Mouse (Mus musculus) midbrain, embryonic 16.5 days (tissue): Measurements from ENCODE around the gene Hacd1. TPM values are rescaled to one million over a fixed set of nuclear protein-coding genes. Genes with fewer than 3 reads are reported as not detected.

Experiments
- ATAC-seq: fragments of 200-750 bp; cut with Nextera tagmentation; 2 replicates; pipeline ENCODE4 v1.8.0; 2017; ENCODE audit warnings: moderate TSS enrichment
- H3K27ac ChIP-seq: fragments of 300-500 bp; sonication (generic); 2 replicates; pipeline ENCODE4 v1.5.1; 2014; ENCODE audit warnings: mild to moderate bottlenecking, low read length, mixed read lengths
- H3K27me3 ChIP-seq: fragments of 300-500 bp; sonication (generic); 2 replicates; pipeline ENCODE4 v1.6.1; 2014; ENCODE audit warnings: low read depth, low read length, mixed read lengths; ENCODE audit not compliant: control insufficient read depth, insufficient read depth
- H3K36me3 ChIP-seq: fragments of 300-500 bp; sonication (generic); 2 replicates; pipeline ENCODE4 v1.6.1; 2014; ENCODE audit warnings: mild to moderate bottlenecking, low read length, moderate library complexity, mixed read lengths; ENCODE audit not compliant: control insufficient read depth, insufficient read depth
- H3K4me1 ChIP-seq: fragments of 300-500 bp; sonication (generic); 2 replicates; pipeline ENCODE4 v1.6.1; 2014; ENCODE audit warnings: mild to moderate bottlenecking, low read length, mixed read lengths; ENCODE audit not compliant: control insufficient read depth, insufficient read depth
- H3K4me2 ChIP-seq: fragments of 300-500 bp; sonication (generic); 2 replicates; pipeline ENCODE4 v1.6.1; 2014; ENCODE audit warnings: mild to moderate bottlenecking, low read length, mixed read lengths
- H3K4me3 ChIP-seq: fragments of 300-500 bp; sonication (generic); 2 replicates; pipeline ENCODE4 v1.5.1; 2014; ENCODE audit warnings: low read depth, mild to moderate bottlenecking, low read length, moderate library complexity, mixed read lengths
- H3K9ac ChIP-seq: fragments of 300-500 bp; sonication (generic); 2 replicates; pipeline ENCODE4 v1.6.1; 2014; ENCODE audit warnings: low read depth, low read length, mixed read lengths
- H3K9me3 ChIP-seq: fragments of 300-500 bp; sonication (generic); replicated peaks from 2 replicates; pipeline ENCODE4 v1.6.1; 2014; ENCODE audit warnings: mild to moderate bottlenecking, low read length, mixed read lengths; ENCODE audit not compliant: control insufficient read depth, poor library complexity, severe bottlenecking
- WGBS: fragments of 180-500 bp; shearing (Covaris S2); extraction: QIAGEN DNeasy Blood & Tissue Kit; methylation state at CpG from one replicate; pipeline ENCODE4 v1.1.7; 2014; 5-methylcytosine and 5-hydroxymethylcytosine counted together
- polyA plus RNA-seq: library from polyadenylated mRNA; unstranded; fragments of >200 nt; fragmentation: Nextera tagmentation; extraction: Ambion mirVana; gene quantifications from 2 replicates; pipeline ENCODE4 v1.2.1, GENCODE M21; 2015

The Hacd1 gene
- polyA plus RNA-seq, 1 experiment from 2014 or later: 74.7 TPM

DNA sequence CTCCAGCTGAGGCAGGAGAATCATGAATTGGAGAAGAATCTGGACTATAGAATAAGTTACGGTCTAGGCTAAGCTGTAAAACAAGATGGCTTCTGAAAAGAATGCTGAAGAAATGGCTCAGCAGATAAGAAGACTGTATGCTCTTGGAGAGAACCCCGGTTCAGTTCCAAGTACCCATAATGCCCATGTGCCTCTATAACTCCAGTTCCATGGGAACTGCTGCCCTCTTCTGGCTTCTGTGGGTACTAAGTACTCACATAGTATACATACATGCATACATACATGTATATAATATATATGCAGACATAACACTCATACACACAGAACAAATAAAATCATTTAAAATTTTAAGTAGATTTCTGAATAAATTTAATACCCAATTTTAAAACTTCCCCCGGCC is 249.8 kb downstream of the Hacd1 start:
- Histone ChIP-seq H3K36me3 (no peaks in the 10 kb centered on the region), H3K9me3 (no peaks in the 10 kb centered on the region; the same call in 1 of the 2 replicates), H3K27me3 (no peaks in the 10 kb centered on the region), H3K27ac (no peak overlapping the region), H3K4me3 (no peak overlapping the region), H3K4me2 (no peak overlapping the region), H3K9ac (no peak overlapping the region), H3K4me1 (no peaks in the 10 kb centered on the region)
- ATAC-seq: no peak
- WGBS: 90% methylated on average over 3 of the region's 3 CpGs

DNA sequence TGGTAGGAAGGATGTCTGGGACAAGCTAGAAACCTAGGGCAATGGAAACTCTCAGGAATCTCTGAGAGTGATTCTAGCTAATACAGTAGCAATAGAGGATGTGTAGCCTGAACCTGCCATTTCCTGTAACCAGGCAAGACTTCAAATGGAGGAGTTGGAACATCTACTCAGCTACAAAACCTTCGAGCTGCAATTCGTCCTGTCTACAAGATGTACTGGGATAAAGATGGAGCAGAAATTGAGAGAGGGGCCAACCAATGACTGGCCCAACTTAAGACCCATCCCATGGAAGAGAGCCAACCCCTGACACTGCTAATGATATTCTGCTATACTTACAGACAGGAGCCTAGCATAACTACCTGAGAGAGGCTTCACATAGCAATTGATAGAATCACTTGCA is 255.3 kb downstream of the Hacd1 start:
- Histone ChIP-seq H3K4me3 (no peak overlapping the region), H3K9ac (no peak overlapping the region), H3K27me3 (no peaks in the 10 kb centered on the region), H3K4me1 (no peaks in the 10 kb centered on the region), H3K4me2 (no peak overlapping the region), H3K9me3 (no peaks in the 10 kb centered on the region), H3K36me3 (no peaks in the 10 kb centered on the region), H3K27ac (no peak overlapping the region)
- no peak for ATAC-seq
- WGBS: 91% methylated on average over 2 of the region's 2 CpGs

Other genes starting within 250 kb of the Hacd1 start
- gene Stam, start 18.0 kb upstream of the Hacd1 start, polyA plus RNA-seq: 141 and 147 TPM in 2 replicates
- gene Tmem236, start 118.4 kb upstream of the Hacd1 start, polyA plus RNA-seq: 0.17 and 0.18 TPM in 2 replicates
- 4.8 and 6.0 TPM in 2 replicates for gene Mrc1, start 173.3 kb upstream of the Hacd1 start, polyA plus RNA-seq